Mouse (Mus musculus) midbrain, embryonic 15.5 days (tissue): ENCODE data around the gene Hscb. TPM values are rescaled to one million over a fixed set of nuclear protein-coding genes. Genes with fewer than 3 reads are reported as not detected.
"Not testable (repeated sequence)": the region's sequence is repeated elsewhere in the genome, so short reads cannot be mapped to it uniquely, and the experiment has no call there.

ENCODE experiments used
- ATAC-seq: fragments of 200-750 bp; cut with Nextera tagmentation; replicated peaks from 2 replicates; pipeline ENCODE4 v1.8.0; 2017; ENCODE audit warnings: moderate TSS enrichment
- H3K27ac ChIP-seq: fragments of 300-500 bp; sonication (generic); 2 replicates; pipeline ENCODE4 v1.5.1; 2015; ENCODE audit warnings: mild to moderate bottlenecking, inconsistent platforms
- H3K27me3 ChIP-seq: fragments of 300-500 bp; sonication (generic); replicated peaks from 2 replicates; pipeline ENCODE4 v1.6.1; 2015; ENCODE audit warnings: inconsistent platforms
- H3K36me3 ChIP-seq: fragments of 300-500 bp; sonication (generic); replicated peaks from 2 replicates; pipeline ENCODE4 v1.6.1; 2015; ENCODE audit warnings: inconsistent platforms
- H3K4me1 ChIP-seq: fragments of 300-500 bp; sonication (generic); 2 replicates; pipeline ENCODE4 v1.6.1; 2015; ENCODE audit warnings: inconsistent platforms
- H3K4me2 ChIP-seq: fragments of 300-500 bp; sonication (generic); 2 replicates; pipeline ENCODE4 v1.6.1; 2015; ENCODE audit warnings: inconsistent platforms, mild to moderate bottlenecking, moderate library complexity
- H3K4me3 ChIP-seq: fragments of 300-500 bp; sonication (generic); 2 replicates; pipeline ENCODE4 v1.5.1; 2015; ENCODE audit warnings: mild to moderate bottlenecking, inconsistent platforms
- H3K9ac ChIP-seq: fragments of 300-500 bp; sonication (generic); 2 replicates; pipeline ENCODE4 v1.6.1; 2015; ENCODE audit warnings: mild to moderate bottlenecking, inconsistent platforms
- H3K9me3 ChIP-seq: fragments of 300-500 bp; sonication (generic); 2 replicates; pipeline ENCODE4 v1.6.1; 2016; ENCODE audit warnings: inconsistent platforms
- WGBS: fragments of 180-500 bp; shearing (Covaris S2); methylation state at CpG from one replicate; pipeline ENCODE4 v1.1.7; 2015; ENCODE audit warnings: mixed read lengths; 5-methylcytosine and 5-hydroxymethylcytosine counted together
- polyA plus RNA-seq: library from polyadenylated mRNA; unstranded; fragments of >200 nt; fragmentation: Nextera tagmentation; extraction: Ambion mirVana; gene quantifications from 2 replicates; pipeline ENCODE4 v1.2.1, GENCODE M21; 2015

Gene Hscb
- polyA plus RNA-seq, 1 experiment from 2014 or later: 6.0 TPM

DNA sequence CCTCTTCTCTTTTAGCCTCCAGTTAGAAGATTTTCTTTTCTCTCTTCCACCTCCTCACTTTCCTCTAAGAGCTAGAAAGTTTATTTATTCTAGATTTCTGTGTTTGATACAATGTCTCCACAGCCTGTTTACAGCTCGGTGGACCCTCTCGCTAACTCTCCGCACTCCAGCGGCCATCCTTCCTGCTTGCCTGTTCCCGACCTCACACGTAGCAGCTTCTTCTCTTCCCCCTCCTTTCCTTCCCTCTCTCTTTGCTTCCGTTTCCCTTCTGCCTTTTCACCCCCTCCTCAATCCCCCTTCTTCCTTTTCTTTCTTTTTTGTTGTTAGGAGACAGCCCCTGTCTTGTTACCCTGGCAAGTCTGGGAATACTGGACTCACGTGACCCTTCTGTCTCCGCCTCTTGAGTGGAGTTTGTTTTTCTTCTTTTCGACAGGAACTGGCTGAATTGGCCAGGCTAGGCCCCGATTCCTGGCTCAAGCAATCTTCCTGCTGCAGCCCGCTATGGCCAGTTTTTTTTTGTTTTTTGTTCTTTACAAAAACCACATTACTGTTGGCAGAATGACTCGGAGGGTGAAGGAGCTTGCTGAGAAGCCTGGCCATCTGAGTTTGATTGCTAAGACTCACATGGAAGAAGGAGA, 19.6 kb upstream of the Hscb start:
- WGBS: 60% methylated on average over 13 of the region's 13 CpGs
- Histone ChIP-seq H3K4me3 (no peak overlapping the region), H3K27me3 (no peaks in the 10 kb centered on the region), H3K36me3 (no peaks in the 10 kb centered on the region), H3K27ac (peak overlapping the region; percentile 53), H3K4me1 (no peaks in the 10 kb centered on the region), H3K4me2 (no peak overlapping the region; the same call in 1 of the 2 replicates), H3K9me3 (no peaks in the 10 kb centered on the region), H3K9ac (no peak overlapping the region)
- ATAC-seq: no peak

DNA sequence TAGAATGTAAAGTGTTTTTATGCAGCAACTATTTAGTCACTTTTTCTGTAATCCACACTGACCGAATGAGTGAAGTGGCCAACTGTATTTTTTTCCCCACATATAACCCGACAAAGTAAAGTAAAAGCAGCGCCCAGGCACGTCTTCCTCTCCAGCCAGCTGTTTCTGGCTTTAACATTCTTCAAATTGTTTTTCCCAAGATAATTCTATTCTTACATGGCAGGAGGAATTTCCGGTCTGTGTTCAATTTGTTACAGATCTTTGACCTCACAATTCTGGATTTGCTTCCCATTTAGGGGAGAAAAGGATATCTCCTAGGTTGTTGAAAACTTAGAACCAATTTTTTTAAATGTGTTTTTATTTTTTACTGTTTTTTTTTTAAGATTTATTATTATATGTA, 17.5 kb upstream of the Hscb start:
- no peaks in the 10 kb centered on the region for H3K4me1 ChIP-seq
- no peaks in the 10 kb centered on the region for H3K27me3 ChIP-seq
- no peaks in the 10 kb centered on the region for H3K36me3 ChIP-seq
- WGBS: 88% methylated on average over 5 of the region's 5 CpGs
- no peak overlapping the region for H3K27ac ChIP-seq
- H3K4me2 ChIP-seq: no peak overlapping the region
- H3K4me3 ChIP-seq: no peak overlapping the region
- H3K9ac ChIP-seq: no peak overlapping the region
- no peak for ATAC-seq
- H3K9me3 ChIP-seq: no peaks in the 10 kb centered on the region

DNA sequence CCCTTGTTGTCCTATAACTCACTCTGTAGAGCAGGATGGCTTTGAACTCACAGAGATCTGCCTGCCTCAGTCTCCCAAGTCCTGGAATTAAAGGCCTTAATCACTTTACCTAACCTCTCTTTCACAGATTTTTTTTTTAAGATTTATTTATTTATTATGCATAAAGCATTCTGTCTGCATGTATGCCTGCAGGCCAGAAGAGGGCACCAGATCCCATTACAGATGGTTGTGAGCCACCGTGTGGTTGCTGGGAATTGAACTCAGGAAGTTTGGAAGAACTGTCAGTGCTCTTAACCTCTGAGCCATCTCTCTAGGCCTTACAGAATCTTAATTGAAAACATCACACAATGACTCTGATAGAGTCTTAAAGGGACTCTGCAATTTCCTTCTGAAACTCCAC, 13.4 kb upstream of the Hscb start:
- Histone ChIP-seq H3K4me1 (no peaks in the 10 kb centered on the region), H3K27me3 (no peaks in the 10 kb centered on the region), H3K27ac (no peak overlapping the region), H3K36me3 (no peaks in the 10 kb centered on the region), H3K4me2 (no peak overlapping the region), H3K9ac (no peak overlapping the region), H3K9me3 (no peaks in the 10 kb centered on the region), H3K4me3 (no peak overlapping the region)
- 95% methylated on average over 1 of the region's 1 CpGs for WGBS
- ATAC-seq: no peak

DNA sequence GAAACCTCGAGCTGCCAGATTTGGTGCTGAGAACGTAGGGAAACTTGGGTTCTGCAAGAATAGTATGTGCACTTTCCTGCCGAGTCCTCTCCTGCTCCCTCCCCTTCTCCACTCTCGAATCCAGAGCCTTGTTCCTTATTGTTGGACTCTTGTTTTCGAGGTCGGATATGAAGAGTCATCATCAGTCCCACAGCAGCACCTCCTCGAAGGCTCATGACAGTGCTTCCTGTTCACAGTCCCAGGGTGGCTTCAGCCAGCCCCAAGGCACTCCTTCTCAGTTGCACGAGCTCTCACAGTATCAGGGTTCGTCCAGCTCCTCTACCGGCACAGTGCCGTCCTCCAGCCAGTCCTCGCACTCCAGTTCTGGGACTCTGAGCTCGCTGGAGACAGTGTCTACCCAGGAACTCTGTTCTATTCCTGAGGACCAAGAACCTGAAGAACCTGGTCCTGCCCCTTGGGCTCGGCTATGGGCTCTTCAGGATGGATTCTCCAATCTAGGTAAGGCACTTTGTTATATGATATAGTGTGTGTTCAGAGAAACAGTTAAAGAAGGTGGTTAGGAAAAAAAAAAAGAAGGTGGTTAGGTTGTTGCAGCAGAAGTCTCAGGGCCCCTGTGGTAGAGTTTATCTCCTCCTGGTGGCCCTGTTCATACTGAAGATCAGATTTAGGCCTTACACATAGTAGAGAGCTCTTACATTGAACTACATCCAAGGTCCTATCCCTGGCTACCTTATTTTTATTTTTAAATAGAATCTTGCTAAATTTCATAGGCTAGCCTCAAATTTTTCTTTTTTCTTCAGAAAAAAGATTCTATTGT, 1.7 kb upstream of the Hscb start:
- Histone ChIP-seq H3K4me2 (no peak overlapping the region), H3K36me3 (no peaks in the 10 kb centered on the region), H3K9me3 (no peaks in the 10 kb centered on the region), H3K9ac (no peak overlapping the region), H3K27me3 (no peaks in the 10 kb centered on the region), H3K4me1 (peaks cover 15% of the 10 kb centered on the region), H3K27ac (no peak overlapping the region), H3K4me3 (no peak overlapping the region)
- ATAC-seq: no peak
- WGBS: 90% methylated on average over 14 of the region's 14 CpGs

DNA sequence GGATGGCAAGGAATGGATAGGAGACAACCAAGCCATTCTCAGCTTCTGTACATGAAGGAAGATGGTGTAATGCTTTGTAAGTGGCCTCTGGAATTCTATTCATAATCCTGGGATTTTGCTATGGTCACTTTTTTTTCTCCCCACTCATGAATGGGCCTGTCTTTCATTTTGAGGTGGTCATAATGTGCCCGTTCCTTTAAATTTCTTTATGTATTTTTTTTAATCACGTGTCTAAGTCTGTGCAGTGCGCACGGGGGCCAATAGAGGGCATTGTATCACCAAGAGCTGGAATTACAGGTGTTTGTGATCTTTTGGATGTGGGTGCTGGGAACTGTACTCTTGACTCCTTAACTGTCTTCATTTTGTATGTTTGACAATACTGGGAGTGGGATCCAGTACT, 888 bp upstream of the Hscb start:
- WGBS: 10% methylated on average over 4 of the region's 4 CpGs

DNA sequence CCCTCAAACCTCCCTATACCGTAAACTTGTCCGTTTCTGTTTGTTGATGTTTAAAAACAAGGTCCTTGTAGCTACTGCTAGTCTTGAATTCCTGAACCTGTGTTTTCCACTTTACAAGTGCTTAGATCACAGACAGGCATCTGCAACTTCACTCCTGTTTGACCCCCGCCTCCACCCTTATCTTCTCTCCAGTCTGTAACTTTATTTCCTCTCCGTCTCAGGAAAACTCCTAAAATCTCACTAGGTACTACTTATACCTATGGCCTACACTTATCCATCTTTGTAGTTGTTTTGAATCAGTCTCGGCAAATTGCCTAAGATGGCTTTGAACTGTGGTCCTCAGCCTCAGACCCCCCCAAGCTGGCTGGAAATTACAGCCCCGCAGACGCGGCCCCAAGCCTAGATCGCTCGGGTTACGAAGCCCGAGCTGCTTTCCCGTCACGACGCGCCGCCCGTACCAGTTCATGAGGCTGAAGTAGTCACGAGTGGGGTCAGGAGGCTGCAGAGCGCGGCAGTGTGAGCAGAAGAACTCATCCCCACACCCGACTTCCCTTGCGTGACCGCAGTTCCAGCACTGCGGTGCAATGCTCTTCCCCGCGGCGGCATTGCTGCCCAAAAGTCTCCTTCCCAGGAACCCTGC, 419 bp downstream of the Hscb start:
- peak; percentile 84 for ATAC-seq
- Histone ChIP-seq H3K36me3 (no peaks in the 10 kb centered on the region), H3K27me3 (no peaks in the 10 kb centered on the region)

More for the DNA sequence above, 888 bp upstream of the Hscb start:
- Histone ChIP-seq H3K4me2 (peak overlapping the region; percentile 93), H3K27me3 (no peaks in the 10 kb centered on the region), H3K4me1 (peaks cover 15% of the 10 kb centered on the region), H3K4me3 (peak overlapping the region; percentile 87), H3K36me3 (no peaks in the 10 kb centered on the region), H3K9me3 (no peaks in the 10 kb centered on the region), H3K9ac (peak overlapping the region; percentile 26; the same call in 1 of the 2 replicates), H3K27ac (no peak overlapping the region)
- ATAC-seq: no peak

DNA sequence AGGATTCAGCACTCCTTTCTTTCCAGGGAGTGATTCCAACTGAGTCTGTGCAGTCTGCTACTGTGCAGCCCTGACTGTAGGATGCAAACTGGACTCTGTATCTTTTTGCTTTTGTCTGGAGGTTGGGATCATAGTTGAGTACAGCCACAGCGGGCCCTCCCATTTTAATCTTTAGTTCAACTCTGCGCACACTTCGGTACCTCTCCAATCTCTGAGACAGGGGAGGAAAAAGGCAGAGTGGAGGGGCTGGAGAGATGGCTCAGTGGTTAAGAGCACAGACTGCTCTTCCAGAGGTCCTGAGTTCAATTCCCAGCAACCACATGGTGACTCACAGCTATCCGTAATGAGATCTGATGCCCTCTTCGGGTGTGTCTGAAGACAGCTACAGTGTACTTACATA, 1.6 kb downstream of the Hscb start:
- WGBS: 87% methylated on average over 5 of the region's 5 CpGs
- ATAC-seq, H3K4me3 ChIP-seq, H3K4me2 ChIP-seq, H3K9ac ChIP-seq, H3K36me3 ChIP-seq, H3K9me3 ChIP-seq, H3K27ac ChIP-seq, H3K27me3 ChIP-seq: not testable (repeated sequence)
- H3K4me1 ChIP-seq: peaks cover 15% of the 10 kb centered on the region

More for the DNA sequence above, 419 bp downstream of the Hscb start:
- Histone ChIP-seq H3K4me1 (peaks cover 15% of the 10 kb centered on the region), H3K9me3 (no peaks in the 10 kb centered on the region), H3K4me3 (peak overlapping the region; percentile 87), H3K27ac (peak overlapping the region; percentile 78), H3K4me2 (peak overlapping the region; percentile 93), H3K9ac (peak overlapping the region; percentile 75)
- WGBS: 9% methylated on average over 28 of the region's 28 CpGs

DNA sequence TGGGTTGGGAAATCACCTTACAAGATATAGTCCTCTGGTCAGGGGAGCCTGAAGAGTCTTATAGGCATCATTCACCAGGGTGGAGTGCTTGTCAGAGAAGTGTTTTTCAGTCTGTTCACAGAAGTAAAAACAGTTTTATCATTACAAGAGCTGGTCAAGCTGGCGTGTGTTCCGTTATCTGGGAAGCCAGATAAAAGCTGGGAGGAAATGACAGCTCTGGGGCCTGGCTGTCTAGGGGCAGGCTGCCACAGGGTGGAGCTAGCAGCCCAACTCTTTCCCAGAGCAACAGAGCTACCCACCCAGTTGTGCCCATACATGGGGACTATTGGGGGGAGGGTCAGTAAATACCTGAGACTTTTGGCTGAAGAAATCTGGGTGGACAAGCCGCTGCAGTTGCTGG, 3.6 kb downstream of the Hscb start:
- H3K27me3 ChIP-seq: no peaks in the 10 kb centered on the region
- no peak for ATAC-seq
- no peaks in the 10 kb centered on the region for H3K9me3 ChIP-seq
- 31% methylated on average over 3 of the region's 3 CpGs for WGBS
- no peak overlapping the region for H3K4me2 ChIP-seq
- H3K4me1 ChIP-seq: peaks cover 15% of the 10 kb centered on the region
- no peak overlapping the region for H3K27ac ChIP-seq
- no peak overlapping the region for H3K9ac ChIP-seq
- H3K4me3 ChIP-seq: no peak overlapping the region
- H3K36me3 ChIP-seq: no peaks in the 10 kb centered on the region

DNA sequence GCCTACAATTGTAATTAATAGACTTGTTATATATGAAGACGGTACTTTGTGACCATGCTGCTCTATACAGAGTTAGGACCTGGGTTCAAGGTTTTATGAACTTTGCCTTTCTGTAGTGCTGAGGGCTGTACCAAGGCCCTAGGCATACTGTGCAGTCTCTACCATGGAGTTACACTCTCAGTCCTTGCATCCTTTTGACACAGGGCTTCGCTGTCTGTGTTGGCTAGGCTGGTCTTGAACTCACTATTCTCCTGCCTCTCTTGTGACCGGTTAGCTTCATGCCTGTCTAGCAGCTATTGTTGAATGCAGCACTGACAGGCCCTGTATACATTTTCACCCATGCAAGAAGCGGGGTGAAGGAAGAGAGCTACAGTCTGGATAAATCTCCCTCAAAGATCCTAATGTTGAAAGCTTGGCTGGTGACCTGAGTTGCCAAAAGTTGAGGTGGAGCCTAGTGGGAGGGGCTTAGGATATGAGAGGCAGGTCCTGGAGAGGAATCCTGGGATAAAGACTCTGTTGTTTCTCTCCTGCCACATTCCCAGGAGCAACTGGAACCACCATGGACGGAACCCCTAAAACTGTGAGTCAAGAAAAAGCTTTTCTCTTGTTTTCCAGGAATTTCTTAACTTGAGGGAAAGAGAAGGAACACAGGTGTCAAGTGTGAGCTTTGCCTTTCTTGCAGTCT, 8.4 kb downstream of the Hscb start:
- Histone ChIP-seq H3K36me3 (no peaks in the 10 kb centered on the region), H3K4me1 (no peaks in the 10 kb centered on the region; the same call in 1 of the 2 replicates), H3K4me2 (no peak overlapping the region), H3K9ac (no peak overlapping the region), H3K4me3 (no peak overlapping the region), H3K27me3 (no peaks in the 10 kb centered on the region), H3K27ac (no peak overlapping the region), H3K9me3 (no peaks in the 10 kb centered on the region)
- ATAC-seq: no peak
- WGBS: 94% methylated on average over 5 of the region's 5 CpGs

DNA sequence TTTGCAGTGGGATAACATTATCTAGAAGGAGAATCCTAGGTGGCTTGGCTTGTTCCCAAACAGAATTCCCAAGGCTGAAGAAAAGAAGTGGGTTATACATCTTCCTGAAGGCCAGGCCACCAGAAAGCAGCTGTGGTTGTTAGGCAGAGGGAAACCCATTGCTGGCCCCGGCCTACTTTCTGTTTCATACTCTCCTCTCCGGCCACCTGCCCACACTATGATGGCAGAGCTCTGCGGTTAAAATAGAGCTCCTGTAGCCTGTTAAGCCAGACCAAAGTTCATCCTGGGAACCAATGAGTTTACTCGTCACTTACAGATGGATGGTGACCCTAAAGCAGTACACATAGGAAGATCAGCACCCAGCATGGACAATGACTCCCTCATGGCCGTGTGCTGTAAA, 12.0 kb downstream of the Hscb start:
- WGBS: 92% methylated on average over 5 of the region's 5 CpGs
- Histone ChIP-seq H3K4me3 (no peak overlapping the region), H3K9ac (no peak overlapping the region), H3K4me1 (no peaks in the 10 kb centered on the region), H3K4me2 (no peak overlapping the region), H3K27me3 (no peaks in the 10 kb centered on the region), H3K36me3 (no peaks in the 10 kb centered on the region), H3K27ac (no peak overlapping the region), H3K9me3 (no peaks in the 10 kb centered on the region)
- ATAC-seq: no peak

DNA sequence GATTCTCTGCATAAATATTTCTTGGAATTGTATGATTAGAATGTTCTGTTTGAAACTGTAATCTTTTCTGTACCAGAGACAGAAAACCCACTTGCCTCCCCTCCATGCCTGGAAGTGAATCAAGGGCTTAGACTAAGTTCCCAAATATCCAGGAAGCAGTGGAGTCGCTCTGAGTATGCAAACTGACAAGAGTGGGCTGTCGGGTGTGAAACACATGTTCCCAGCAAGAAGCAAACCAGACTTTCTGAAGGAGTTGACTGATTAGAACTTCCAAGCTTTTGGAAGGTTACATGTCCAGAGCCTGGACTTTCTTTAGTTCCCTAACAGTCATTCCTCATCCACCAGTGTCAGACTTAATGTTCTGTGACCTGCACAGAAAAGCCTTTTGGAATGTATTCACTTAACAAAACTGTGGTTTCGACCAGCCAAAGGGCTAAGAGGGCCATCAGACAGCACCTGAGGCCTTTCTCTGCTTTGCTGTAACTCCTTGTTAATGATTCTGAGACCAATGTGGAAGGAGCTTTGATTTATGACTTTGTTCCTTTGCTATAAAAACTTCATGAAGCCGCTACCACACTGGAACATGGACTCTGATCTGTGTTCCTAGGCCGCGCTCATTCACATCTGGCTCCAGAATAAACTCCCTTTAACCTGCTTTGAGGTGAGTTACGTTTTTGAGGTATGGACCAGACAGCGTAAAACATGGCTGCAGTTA, 12.6 kb downstream of the Hscb start:
- no peaks in the 10 kb centered on the region for H3K27me3 ChIP-seq
- no peak overlapping the region for H3K27ac ChIP-seq
- H3K9me3 ChIP-seq: no peaks in the 10 kb centered on the region
- no peak overlapping the region for H3K4me3 ChIP-seq
- H3K36me3 ChIP-seq: no peaks in the 10 kb centered on the region
- WGBS: 92% methylated on average over 8 of the region's 8 CpGs
- H3K4me2 ChIP-seq: no peak overlapping the region
- ATAC-seq: no peak
- H3K4me1 ChIP-seq: no peaks in the 10 kb centered on the region
- H3K9ac ChIP-seq: no peak overlapping the region

DNA sequence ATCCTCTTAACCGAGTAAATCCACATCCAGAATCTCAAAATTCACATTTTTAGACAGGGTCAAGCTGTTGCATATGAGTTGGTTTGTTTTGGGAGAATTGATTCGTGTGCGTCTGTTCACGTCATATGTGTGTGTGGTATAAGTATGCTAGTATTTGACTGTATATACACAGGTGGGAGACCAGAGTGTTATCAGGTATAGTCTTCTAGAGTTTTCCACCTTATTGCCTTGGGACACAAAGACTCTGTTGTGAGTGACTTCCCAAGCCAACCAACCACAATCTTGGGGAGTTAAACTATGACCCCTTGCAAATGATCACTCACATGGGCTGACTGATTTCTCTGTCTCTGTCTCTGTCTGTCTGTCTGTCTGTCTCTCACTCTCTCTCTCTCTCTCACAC, 15.2 kb downstream of the Hscb start:
- no peaks in the 10 kb centered on the region for H3K9me3 ChIP-seq
- no peaks in the 10 kb centered on the region for H3K4me1 ChIP-seq
- 92% methylated on average over 4 of the region's 4 CpGs for WGBS
- H3K4me3 ChIP-seq: no peak overlapping the region
- no peak overlapping the region for H3K27ac ChIP-seq
- no peak overlapping the region for H3K9ac ChIP-seq
- no peaks in the 10 kb centered on the region for H3K27me3 ChIP-seq
- H3K4me2 ChIP-seq: no peak overlapping the region
- no peaks in the 10 kb centered on the region for H3K36me3 ChIP-seq
- ATAC-seq: no peak
